Mouse (Mus musculus): ENCODE results near the gene Ttbk1.

- TF ChIP-seq CTCF (IDR thresholded peaks at IDR 0.05; ENCODE audit: low read depth, low read length): no peak
- no peak for TF ChIP-seq POLR2A (IDR thresholded peaks at IDR 0.05; ENCODE audit: extremely low read depth, insufficient read depth, low read length)
Observed at GRCm38 (mm10) chr17:46428761-46429414, 58.6 kb downstream of the Ttbk1 start, which contains the start of gene Crip3.
